Comparison of ENCODE assay signal across 18 mouse cellular contexts in the genomic region with DNA sequence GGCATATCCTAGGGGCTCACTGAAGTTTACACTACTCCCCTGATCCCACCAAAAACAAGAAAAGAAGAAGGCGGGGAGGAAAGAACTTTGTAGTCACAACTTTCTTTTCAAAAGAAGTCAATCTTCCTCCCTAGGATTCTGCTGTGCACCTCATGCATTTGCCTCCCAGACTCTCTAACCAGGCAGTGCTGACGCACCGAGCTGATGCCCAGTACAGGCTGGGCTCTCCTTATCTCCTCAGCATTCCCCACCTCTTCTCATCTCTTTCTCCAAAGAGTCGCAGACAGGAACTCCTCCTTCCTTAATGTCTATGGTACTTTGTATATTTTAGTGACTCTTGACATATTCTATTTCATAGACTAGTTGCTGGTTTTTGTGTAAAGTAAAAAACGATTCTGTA.
"Had no signal": no experiment of that assay in that cellular context is flagged by ENCODE, and none has a peak within 500 bp of the region (broad histone marks: within the 10 kb centered on the region; RNA-seq: fewer than 3 reads in every experiment).

No protein-coding gene starts in this region.

- H3K4me3 ChIP-seq: midbrain, embryonic 10.5 days; midbrain, embryonic 13.5 days; myocyte; neural tube, embryonic 13.5 days; neural tube, embryonic 15.5 days had no signal

- H3K27me3 ChIP-seq: midbrain, embryonic 13.5 days; neural tube, embryonic 13.5 days; neural tube, embryonic 15.5 days had no signal

- H3K9me3 ChIP-seq: midbrain, embryonic 10.5 days; midbrain, embryonic 13.5 days; neural tube, embryonic 13.5 days; neural tube, embryonic 15.5 days had no signal

- H3K36me3 ChIP-seq: midbrain, embryonic 10.5 days; neural tube, embryonic 13.5 days; neural tube, embryonic 15.5 days had no signal

- H3K4me2 ChIP-seq: lung, embryonic 14.5 days; midbrain, embryonic 13.5 days; neural tube, embryonic 13.5 days; neural tube, embryonic 15.5 days had no signal

- H3K27ac ChIP-seq: midbrain, embryonic 10.5 days; midbrain, embryonic 13.5 days; neural tube, embryonic 15.5 days had no signal

- DNase-seq: lung, adult 18-20 months; lung, embryonic 14.5 days; lung, postnatal 10 days; lung, postnatal 4 days; retina, postnatal 1 day; right cerebral cortex, adult 18-20 months; right cerebral cortex, postnatal 25 days; right cerebral cortex, postnatal 4 days; spleen, adult 18-20 months; thymus, adult 18-20 months; thymus, postnatal 25 days; thymus, postnatal 4 days had no signal

- ATAC-seq: midbrain, embryonic 13.5 days; midbrain, embryonic 16.5 days had no signal

- H3K9ac ChIP-seq: lung, embryonic 14.5 days; midbrain, embryonic 13.5 days; neural tube, embryonic 13.5 days; neural tube, embryonic 15.5 days had no signal
